Mouse (Mus musculus): ENCODE measurements around the gene Bcl2l15.
"Not testable (repeated sequence)": the region's sequence is repeated elsewhere in the genome, so short reads cannot be mapped to it uniquely, and the experiment has no call there.

The Bcl2l15 gene

DNA sequence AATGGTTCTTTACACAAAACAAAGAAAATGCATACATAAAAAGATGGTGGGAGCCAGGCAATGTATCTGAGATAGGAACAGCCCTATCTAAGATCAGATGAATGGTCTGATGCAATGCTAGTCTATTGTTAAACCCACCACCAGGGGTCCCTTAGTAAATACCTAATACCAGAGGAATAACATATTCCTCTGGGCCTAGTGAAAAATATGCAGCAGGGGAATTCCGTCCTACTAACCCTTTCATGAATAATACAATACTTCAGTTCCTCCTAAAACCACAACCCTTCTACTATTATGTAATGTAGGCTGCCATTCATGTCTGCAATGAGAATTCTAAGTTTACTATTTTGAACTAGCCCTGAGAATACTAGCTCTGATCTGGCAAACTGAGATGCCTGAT lies 1.7 kb upstream of the Bcl2l15 start:
- DNase-seq (ENCODE audit: low read depth in 1 of 2, low spot score in 2 of 2): not testable (repeated sequence)

DNA sequence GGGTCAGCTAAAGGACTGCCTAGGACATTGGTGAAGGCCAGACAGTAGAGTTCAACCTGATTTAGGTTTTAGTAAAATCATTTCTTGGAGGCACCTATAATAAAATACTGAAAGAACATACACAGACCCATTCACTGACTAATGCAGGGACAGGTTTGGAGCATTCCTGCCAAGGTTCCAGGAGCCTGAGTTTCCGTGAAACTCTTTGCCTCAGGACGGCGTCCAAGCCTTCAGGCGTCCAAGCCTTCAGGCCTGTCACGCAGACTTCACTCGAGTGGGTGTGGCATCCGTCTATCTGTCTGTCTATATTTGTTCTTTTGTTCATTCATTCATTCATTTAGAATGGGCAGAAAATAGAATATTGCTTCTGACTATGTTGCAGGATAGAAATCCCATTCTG lies 1.3 kb upstream of the Bcl2l15 start:
- DNase-seq (ENCODE audit: low read depth in 1 of 2, low spot score in 2 of 2): no peak

DNA sequence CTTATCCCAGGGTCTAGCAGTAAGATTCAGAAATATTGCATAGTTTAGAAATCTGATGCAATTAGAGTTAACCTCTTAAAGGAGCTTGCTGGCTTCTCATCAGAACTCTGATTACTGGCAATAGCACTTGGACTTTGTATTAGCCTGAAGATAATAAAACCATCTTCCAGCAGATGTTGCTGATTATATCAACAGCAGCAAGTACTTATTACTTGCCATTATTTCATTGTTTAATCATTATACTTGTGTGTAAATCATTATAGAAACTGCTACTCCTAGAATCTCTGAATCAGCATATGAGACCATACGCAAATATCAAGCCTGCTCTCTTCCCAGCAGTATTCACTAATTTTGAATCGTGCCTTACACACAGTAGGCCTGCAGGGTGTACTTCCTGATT lies 1.6 kb downstream of the Bcl2l15 start:
- no peak for DNase-seq (ENCODE audit: low read depth in 1 of 2, low spot score in 2 of 2)

DNA sequence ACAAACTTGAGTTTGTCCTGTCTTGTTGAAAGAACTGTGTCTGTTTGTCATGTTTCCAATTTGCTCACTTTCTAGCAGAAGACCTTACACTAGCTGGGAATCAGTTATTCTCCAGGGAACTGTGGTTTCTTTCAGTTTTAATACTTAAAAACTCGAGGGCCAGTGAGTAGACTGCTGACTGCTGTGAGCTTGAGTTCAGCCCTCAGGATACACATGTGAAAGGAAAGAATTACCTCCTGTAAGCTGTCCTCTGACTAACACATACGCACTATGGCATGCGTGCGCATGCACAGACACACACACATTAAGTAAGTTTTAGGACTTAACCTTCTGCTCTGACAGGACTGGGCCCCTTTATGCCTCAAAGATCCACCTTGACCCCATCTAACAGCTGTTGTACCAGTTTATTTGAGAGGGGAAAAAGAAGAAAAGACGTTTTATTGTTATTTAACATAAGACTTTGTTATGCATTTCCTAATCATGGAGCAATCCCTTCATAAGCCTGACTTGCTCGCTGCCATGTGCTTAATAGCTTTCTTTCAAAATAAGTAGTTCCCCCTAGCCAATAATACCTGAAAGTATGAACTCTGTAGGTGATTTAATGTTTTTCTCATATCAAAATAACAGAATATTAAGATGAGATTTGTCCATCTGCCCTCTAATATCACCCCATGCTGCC lies 3.0 kb downstream of the Bcl2l15 start:
- DNase-seq (ENCODE audit: low read depth in 1 of 2, low spot score in 2 of 2): no peak

DNA sequence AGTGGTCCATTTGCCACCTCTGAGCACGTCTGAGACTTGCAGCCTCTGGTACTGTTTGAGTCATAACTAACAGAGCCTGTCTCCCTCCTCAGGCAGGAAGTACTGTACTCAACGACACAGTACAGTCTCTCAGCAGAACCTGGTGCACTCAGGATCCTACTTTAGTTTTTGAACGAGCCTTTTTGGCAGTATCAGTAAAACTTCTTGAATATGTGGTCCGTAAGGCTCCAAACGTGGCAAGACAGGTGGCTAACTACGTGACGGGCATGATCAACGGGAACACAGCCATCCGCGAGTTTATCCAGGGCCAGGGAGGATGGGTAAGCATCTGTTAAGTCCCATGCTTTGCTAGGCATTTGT lies 3.5 kb downstream of the Bcl2l15 start:
- DNase-seq (ENCODE audit: low read depth in 1 of 2, low spot score in 2 of 2): no peak

DNA sequence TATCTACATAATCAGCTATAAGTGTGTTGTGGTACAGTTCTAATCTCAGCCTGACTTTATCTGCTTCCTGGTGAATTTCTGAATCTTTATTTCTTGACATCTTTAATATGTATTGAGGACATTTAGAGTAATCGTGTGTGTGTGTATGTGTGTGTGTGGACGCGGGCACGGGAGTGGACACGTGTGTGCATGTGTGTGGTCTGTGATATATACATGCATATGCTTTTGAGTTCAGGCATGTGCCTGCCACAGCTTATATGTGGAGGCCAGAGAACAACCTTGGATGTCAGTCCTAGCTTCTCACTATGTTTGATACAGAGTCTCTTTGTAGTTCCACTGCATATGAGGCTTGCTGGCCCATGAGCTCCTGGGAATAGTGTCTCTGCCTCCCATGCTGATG lies 4.1 kb downstream of the Bcl2l15 start:
- DNase-seq (ENCODE audit: low read depth in 1 of 2, low spot score in 2 of 2): no peak

DNA sequence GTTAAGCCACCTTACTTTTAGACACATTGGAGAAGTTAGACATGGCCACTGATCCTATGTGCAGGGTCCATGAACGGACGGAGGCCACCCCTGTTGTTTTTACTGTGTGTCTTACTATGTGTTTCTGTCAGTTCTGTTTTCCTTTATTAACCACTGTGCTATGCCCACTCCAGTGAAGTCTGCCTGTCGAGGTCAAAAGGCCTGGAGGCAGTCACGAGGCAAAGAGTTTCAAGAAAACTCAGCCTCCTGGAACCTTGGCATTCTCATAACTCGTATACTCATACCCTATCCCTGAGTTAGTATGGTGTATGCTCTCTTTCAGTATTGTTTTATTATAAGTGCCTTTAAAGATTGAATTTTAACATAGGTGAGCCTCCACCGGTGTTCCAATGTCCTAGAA lies 7.3 kb downstream of the Bcl2l15 start:
- no peak for DNase-seq (ENCODE audit: low read depth in 1 of 2, low spot score in 2 of 2)

DNA sequence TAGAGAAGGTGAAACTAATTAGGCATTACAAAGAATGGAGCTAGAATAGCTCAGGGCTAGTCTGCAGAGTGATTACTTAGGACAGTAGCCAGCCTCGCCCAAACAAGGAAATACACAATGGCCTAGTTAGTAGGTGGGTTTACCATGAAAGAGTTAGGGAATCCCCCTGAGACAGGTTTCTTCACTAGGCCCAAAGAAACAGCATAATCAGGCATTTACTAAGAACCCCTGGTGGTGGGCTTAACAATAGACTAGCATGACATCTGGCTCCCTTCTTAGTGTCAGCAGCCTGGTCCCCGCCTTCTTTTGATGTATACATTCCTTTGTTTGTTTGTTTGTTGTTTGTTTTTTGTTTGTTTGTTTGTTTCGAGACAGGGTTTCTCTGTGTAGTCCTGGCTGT lies 7.8 kb downstream of the Bcl2l15 start:
- DNase-seq (ENCODE audit: low read depth in 1 of 2, low spot score in 2 of 2): not testable (repeated sequence)

DNA sequence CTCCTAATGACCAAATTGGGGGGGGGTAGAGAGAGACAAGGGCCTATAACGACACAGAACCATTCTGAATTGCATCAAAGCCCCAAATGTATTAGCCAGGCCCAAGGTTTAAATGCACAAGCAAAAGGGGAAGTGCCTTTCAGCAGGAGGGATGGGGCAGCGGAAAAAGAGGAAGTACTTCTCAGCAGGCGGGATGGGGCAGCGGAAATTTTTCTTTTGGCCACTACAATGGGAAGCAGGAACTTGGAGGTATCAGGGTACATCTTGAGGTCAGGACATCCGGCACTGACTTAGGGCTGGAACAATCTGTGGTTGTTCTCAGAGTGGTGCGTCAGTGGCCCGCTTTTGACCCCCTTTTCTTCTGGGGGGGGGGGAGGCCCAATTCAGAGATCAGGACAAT lies 8.5 kb downstream of the Bcl2l15 start:
- DNase-seq (ENCODE audit: low read depth in 1 of 2, low spot score in 2 of 2): peak; percentile 50 to 54

DNA sequence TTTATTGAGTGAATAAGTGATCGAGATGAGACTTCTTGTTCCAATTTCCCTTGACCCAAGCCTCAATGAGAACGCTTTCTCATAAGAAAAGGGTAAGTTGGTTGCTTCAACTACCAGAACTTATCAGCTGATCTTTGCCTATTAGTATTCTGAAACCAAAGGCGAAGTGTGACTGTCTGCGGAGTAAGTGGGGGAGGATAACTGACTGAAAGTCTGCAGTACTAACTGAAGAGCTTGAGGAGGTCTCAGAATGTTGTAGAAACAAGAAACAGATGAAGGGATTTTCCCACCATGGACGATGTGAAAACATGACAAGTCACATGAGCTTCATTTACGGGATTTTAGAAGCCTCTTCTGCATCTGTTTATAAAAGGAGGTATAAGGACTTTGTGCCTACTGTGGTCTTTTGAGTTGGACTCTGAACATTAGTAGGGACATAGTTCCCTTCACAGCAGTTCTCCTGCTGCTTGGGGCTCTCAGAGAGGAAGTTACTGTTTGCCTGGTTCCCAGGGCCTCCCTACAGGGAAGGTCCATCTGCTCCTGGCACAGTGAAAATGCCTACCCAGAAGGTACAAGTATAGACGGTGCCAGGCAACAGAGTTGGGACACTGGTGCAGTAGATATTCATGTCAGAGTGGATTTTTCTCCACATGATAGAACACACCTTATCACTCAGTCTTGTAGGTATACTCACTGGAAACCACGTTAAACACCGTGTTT lies 18.4 kb downstream of the Bcl2l15 start:
- DNase-seq (ENCODE audit: low read depth in 1 of 2, low spot score in 2 of 2): no peak

DNA sequence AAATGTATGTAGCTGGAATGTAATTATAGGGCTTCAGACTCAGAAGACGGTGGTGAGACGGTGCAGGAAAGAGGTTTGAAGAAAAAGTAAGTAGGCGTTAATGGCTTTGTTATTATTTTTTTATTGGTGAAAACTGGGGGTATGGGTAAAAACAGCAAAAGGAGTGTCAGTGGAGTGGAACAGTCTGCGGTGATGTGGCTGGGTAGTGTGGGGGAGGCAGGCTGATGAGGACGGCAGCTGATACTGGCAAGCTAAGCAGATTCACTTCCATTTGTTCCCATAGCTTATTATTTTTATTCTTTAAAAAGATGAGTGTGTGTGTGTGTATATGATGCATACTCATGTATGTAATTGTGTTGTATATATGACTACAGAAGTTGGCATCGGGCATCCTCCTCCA lies 19.1 kb downstream of the Bcl2l15 start:
- DNase-seq (ENCODE audit: low read depth in 1 of 2, low spot score in 2 of 2): no peak

DNA sequence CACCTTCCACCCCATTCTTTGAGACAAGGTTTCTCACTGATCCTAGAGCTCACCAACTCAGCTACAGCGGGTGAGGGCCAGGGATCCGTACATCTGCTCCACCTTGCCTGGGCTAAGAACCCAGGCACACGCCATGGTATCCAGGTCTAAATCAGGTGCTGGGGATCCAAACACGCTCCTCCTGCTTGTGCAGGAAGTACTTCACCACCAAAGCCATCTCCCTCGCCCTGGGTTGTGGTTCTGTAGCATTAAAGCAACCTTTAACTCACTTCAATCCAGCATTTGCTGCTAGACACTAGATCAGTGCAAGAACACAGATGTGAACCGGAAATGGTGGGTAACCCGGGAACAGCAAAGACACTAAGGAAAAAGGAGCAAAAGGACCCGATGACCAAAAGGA lies 19.5 kb downstream of the Bcl2l15 start:
- DNase-seq (ENCODE audit: low read depth in 1 of 2, low spot score in 2 of 2): no peak

DNA sequence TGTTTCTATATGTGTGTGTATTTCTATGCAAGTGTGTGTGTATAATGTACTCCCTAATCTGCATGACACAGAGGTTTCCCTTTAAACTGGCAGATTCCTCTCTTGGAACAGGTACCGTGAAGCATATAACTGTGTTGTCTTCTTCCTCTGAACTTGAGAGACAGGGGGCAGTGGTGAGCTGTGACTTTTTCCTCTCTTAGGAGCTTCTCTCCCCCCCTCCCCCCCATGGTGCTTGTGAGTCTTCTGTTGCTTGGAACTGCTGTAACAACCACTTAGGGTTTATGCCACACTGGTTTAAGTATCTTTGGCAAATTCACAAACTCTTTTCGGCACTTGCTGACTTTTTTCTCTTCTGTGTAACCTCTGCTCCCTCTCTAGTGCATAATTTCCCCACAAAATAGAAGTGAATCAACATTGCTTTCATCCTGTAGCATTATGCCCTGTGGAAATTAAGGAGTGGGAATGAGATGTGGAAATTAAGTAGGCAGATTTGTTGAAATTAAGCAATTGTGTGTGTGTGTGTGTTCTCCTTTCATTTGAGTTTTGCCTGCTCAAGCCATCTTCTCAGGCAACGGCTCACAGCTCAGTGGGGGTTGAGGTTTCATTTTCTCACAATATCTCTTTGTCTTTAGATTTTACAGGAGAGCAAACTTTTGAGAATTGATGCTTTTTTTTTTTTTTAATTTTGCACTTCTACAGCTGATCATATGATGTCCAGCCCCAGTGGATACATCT lies 20.3 kb downstream of the Bcl2l15 start:
- DNase-seq (ENCODE audit: low read depth in 1 of 2, low spot score in 2 of 2): peak in 1 of 2 experiments; percentile 44

DNA sequence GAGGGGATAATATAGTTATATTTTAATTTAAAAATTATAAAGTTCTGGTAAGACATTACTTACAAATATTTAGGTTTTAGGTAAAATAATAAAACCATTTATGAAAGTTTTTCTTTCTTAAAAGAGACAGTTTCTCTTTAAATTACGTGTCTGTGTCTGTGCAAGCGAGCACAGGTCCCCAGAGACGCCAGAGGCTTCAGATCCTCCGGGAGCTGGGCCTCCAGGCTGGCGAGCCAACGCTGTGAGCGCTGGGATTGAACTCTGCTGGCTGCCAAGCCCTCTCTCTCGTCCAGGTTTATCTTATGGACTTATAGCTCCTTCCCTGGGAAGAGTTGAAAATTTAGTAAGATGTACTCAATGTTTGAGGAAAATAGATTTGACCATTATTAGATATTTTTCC lies 21.4 kb downstream of the Bcl2l15 start:
- no peak for DNase-seq (ENCODE audit: low read depth in 1 of 2, low spot score in 2 of 2)

DNA sequence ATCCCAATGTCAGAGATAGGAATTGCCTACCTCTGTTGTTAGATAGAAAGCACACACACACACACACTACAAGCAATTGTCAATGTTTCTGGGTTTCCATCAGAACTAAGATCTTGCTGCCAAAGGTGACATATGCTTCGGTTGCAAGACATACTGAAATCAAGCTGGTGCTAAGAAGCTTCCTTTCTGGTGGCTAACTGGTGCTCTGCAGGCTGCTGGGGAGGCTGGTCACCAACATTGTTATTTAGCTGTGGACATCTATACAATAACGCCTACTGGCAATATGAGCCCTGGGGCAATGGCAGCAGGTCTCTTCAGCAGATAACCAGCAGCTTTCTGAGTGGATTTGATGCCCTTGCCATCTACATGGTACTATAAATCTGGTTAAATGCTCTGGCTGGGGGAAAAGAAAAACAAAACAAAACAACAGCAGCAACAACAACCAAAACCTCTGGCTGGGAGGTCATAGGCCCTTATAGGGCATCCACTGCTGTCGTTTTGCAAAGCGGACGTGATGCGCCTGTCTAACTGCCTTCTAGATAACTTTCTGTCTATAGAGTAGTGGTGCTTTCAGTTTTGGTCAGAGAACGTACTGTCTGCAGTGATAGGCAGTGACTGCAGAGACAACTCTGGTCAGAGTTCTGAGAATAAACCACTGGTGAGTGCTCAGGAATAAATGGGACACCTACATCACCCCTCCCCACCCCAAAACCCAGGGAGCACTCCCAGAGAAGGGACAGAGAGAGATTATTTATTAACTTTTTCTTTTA lies 24.8 kb downstream of the Bcl2l15 start:
- no peak for DNase-seq (ENCODE audit: low read depth in 1 of 2, low spot score in 2 of 2)

DNA sequence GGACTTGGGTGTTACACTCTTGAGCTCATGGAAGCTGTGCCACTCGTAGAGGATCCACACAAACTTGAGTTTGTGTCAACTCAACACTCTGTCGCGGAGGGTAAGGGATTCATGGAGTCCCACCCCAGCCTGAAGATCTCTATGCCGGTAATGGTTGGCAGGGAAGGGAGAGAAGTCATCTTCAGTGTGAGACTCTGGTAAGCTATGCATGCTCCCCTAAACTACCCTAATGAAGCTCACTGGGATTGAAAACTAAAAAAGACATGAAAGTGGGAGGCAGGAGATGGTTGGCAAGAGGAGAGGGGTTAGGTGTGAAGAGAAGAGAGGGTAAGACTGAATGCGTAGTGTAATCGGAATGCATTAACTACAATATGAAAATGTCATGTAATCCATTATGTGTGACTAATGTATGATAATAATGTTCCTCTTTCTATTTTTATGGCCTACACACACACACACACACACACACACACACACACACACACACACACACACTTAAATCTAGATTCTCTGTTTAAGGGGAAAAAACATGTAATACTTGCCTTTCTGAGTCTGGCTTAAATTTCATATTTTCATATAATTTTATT lies 25.7 kb downstream of the Bcl2l15 start:
- DNase-seq (ENCODE audit: low read depth in 1 of 2, low spot score in 2 of 2): no peak

DNA sequence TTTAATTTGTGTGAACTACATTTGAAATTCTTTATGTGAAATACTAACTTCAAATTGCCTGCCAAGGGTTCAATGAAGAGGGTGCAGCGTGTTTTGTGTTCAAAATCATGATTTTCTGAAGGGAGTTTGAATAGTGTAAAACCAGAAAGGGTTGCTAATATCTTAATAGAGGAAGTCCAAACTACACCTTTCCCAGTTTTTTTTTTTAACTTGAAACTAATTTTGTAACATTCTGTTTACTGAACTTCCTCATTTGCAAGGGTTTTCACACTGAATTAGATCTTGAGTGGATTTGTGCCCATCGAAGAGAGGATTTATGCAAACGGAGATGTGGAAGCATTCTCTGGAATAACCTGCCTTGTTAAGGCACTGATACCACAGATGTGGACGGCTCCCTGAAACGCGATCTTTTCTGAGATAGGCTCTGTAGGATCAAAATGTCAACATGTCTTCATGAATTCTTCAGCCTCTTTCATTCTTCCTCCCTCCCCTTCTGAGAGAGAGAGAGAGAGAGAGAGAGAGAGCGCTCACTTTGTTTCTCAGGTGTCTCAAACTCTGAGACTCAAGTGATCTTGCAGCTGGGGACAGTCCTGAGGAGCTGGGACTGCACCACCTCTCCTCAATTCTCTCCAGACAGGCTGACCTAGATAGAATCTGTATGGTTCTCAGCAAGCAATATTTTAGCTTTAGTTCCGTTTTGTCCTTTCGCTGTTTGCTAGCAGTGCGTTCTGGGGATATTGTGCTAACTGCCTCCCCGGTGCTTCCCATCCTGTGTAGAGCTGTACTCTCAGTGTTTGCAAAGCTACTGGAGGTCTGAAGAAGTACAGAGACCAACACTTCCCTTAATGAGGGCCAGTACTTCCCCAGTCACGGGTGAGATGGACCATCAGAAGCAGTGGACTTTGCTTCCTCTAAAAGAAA lies 26.7 kb downstream of the Bcl2l15 start, which contains the start of gene Ptpn22:
Gene Ptpn22 (plus strand): TSS at position 915 of the 921 bp plus-strand sequence.
- peak; percentile 21 to 59 for DNase-seq (ENCODE audit: low read depth in 1 of 2, low spot score in 2 of 2)

DNA sequence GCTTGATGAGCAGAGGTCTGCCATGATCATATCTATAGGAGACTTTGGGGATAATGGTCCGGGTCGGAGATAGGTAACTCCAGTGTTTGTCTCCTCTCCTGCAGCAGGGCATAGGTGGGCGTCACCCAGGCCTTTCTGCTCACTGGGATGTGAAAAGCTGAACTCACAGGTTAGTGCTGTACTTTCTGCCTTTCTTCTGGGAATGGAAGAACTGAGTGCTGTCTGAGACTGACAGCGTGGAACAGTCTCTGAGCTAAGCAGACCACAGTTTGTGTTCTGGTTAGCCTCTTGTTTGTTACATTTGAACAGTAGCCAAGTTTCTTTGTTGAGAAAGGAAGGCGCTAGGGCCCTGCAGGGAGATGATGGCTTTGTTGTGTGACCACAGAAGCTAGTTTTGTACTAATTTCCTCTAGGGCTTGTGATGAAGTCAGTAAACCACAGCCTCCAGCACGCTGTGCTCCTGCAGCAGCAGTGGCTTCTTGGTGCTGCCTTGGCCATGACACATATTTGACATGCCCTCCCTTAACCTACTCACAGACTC lies 27.5 kb downstream of the Bcl2l15 start:
- DNase-seq (ENCODE audit: low read depth in 1 of 2, low spot score in 2 of 2): peak; percentile 66 to 68

DNA sequence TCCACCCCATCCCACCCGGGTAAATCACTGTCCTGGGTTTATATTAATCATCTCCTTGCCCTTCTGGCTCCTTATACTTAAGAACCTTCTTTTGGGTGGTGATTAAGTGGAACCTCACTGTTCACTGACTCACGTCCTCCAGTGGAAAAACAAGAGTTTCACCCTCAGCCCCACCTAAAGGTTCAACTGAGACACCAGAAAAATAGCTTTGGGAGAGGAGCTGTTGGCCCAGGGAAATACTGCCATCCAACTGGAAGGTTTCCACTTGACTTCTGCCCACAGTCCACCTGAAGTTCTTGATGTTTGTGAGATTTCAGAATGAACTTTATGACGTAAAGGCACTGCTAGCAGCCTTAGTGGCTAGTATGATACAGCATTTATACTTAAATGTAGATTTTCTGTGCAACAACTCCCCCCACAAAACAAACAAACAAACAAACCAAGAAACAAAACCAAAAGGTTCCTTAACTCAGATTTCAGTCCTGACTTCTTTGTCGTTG lies 30.4 kb downstream of the Bcl2l15 start:
- DNase-seq (ENCODE audit: low read depth in 1 of 2, low spot score in 2 of 2): no peak

DNA sequence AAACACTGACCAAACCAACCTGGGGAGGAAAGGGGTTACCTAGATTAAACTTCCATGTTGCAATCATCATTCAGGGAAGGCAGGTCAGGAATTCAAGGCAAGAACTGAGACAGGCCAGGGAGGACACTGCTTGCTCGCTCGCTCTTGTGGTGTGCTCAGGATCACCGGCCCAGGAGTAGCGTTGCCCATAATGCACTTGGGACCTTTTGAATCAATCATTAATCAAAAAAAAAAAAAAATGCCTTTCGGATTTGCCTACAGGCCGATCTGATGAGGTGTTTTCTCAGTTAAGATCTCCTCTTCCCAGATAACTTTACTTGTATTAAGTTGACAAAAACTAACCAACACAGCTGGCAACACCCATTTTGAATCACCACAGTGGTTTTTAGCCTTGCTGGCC lies 31.8 kb downstream of the Bcl2l15 start:
- no peak for DNase-seq (ENCODE audit: low read depth in 1 of 2, low spot score in 2 of 2)
